Mouse (Mus musculus) neural tube, embryonic 11.5 days (tissue): Measurements from ENCODE around the gene Bricd5. TPM values are rescaled to one million over a fixed set of nuclear protein-coding genes. Genes with fewer than 3 reads are reported as not detected.

Experiments
- ATAC-seq: fragments of 200-750 bp; cut with Nextera tagmentation; 2 replicates; pipeline ENCODE4 v1.8.0; 2017; ENCODE audit warnings: moderate number of reproducible peaks, mild to moderate bottlenecking, moderate TSS enrichment, moderate library complexity; ENCODE audit not compliant: insufficient read depth, low FRiP score, low TSS enrichment
- DNase-seq: peaks from one replicate; pipeline ENCODE4 v3.0.0-alpha.2; 2015; ENCODE audit warnings: low spot score
- H3K27ac ChIP-seq: fragments of 300-500 bp; sonication (generic); 2 replicates; pipeline ENCODE4 v1.5.1; 2014; ENCODE audit warnings: low read depth, mild to moderate bottlenecking, low read length
- H3K27me3 ChIP-seq: fragments of 300-500 bp; sonication (generic); 2 replicates; pipeline ENCODE4 v1.6.1; 2014; ENCODE audit warnings: mild to moderate bottlenecking, low read length, mixed read lengths; ENCODE audit not compliant: control insufficient read depth, insufficient read depth
- H3K36me3 ChIP-seq: fragments of 300-500 bp; sonication (generic); 2 replicates; pipeline ENCODE4 v1.6.1; 2014; ENCODE audit warnings: mild to moderate bottlenecking, low read length, moderate library complexity, mixed read lengths; ENCODE audit not compliant: control insufficient read depth, insufficient read depth
- H3K4me1 ChIP-seq: fragments of 300-500 bp; sonication (generic); 2 replicates; pipeline ENCODE4 v1.6.1; 2014; ENCODE audit warnings: low read length, mixed read lengths; ENCODE audit not compliant: control insufficient read depth, insufficient read depth
- H3K4me2 ChIP-seq: fragments of 300-500 bp; sonication (generic); 2 replicates; pipeline ENCODE4 v1.6.1; 2014; ENCODE audit warnings: low read depth, mild to moderate bottlenecking, moderate library complexity
- H3K4me3 ChIP-seq: fragments of 300-500 bp; sonication (generic); 2 replicates; pipeline ENCODE4 v1.5.1; 2014; ENCODE audit warnings: low read depth, low read length
- H3K9ac ChIP-seq: fragments of 300-500 bp; sonication (generic); 2 replicates; pipeline ENCODE4 v1.6.1; 2014; ENCODE audit warnings: mild to moderate bottlenecking, low read length
- H3K9me3 ChIP-seq: fragments of 300-500 bp; sonication (generic); 2 replicates; pipeline ENCODE4 v1.6.1; 2016; ENCODE audit warnings: low read length; ENCODE audit not compliant: control insufficient read depth
- WGBS: fragments of 180-500 bp; shearing (Covaris S2); extraction: QIAGEN DNeasy Blood & Tissue Kit; methylation state at CpG from one replicate; pipeline ENCODE4 v1.1.7; 2014; 5-methylcytosine and 5-hydroxymethylcytosine counted together
- polyA plus RNA-seq: library from polyadenylated mRNA; unstranded; fragments of >200 nt; fragmentation: Nextera tagmentation; extraction: Ambion mirVana; gene quantifications from 2 replicates; pipeline ENCODE4 v1.2.1, GENCODE M21; 2014

Bricd5 gene
- polyA plus RNA-seq, 1 experiment from 2014 or later, result 0.33 TPM

GRCm38 (mm10) chr17:24504085-24504484 is 30.4 kb downstream of the Bricd5 start:
- WGBS, result 92% methylated on average over 10 of the region's 10 CpGs
- Histone ChIP-seq H3K9me3 (no peaks in the 10 kb centered on the region), H3K9ac (no peak overlapping the region), H3K27me3 (no peaks in the 10 kb centered on the region), H3K4me2 (no peak overlapping the region), H3K4me3 (no peak overlapping the region), H3K36me3 (peaks cover 6% of the 10 kb centered on the region), H3K4me1 (no peaks in the 10 kb centered on the region), H3K27ac (no peak overlapping the region)
- ATAC-seq (no peak), DNase-seq (no peak)

DNA sequence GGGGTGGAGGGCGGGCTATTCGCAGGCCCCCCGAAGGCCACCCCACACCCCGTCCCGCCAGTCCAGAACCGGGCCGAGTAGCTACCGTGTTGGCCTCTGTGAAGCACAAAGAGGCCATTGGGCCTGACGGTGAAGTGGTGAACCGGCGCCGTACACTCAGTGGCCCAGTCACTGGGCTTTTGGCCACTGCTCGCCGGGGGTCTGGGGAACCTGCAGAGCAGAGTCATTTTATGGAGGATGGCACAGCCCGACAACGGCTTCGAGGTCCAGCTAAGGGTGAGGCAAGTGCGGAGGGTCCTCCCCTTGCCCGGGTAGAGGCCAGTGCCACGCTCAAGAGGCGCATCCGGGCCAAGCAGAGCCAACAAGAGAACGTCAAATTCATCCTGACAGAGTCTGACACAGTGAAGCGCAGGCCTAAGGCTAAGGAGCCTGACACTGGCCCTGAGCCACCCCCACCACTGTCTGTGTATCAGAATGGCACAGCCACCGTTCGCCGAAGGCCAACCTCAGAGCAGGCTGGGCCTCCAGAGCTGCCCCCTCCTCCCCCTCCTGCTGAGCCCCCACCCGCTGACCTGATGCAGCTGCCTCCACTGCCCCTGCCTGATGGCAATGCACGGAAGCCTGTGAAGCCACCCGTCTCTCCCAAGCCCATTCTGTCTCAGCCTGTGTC is 31.7 kb downstream of the Bricd5 start:
- Histone ChIP-seq H3K9ac (no peak overlapping the region), H3K27ac (no peak overlapping the region), H3K27me3 (no peaks in the 10 kb centered on the region), H3K36me3 (peaks cover 14% of the 10 kb centered on the region), H3K9me3 (no peaks in the 10 kb centered on the region), H3K4me3 (no peak overlapping the region), H3K4me2 (no peak overlapping the region), H3K4me1 (no peaks in the 10 kb centered on the region)
- 91% methylated on average over 30 of the region's 30 CpGs for WGBS
- DNase-seq, result no peak
- no peak for ATAC-seq

DNA sequence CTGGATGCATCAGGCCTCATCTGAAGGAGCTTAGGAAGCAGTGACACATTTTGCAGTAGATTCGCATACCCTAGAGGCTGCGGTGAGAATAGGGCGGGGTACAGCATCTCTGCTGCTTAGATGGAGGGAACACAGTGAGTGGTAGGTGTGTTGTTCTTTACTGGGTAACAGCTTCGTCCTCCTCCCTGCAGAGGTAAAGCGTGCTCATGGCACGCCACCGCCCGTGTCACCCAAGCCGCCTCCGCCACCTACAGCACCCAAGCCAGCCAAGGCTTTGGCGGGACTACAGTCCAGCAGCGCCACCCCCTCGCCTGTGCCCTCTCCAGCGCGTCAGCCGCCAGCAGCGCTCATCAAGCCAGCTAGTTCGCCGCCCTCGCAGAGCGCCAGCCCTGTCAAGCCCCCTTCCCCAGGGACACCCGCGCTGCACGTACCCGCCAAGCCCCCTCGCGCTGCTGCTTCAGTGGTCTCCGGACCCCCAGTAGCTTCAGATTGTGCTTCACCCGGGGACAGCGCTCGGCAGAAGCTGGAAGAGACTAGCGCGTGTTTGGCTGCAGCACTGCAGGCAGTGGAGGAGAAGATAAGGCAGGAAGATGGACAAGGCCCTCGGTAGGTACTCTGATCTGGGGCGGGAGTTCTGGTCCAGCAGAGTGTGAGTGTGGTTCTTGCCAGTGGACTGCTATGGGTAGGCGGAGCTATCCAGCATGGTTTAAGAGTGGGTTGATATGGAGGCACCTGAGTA is 32.8 kb downstream of the Bricd5 start:
- H3K4me3 ChIP-seq, result no peak overlapping the region
- H3K4me2 ChIP-seq, result no peak overlapping the region
- DNase-seq (no peak), ATAC-seq (no peak)
- WGBS, result 28% methylated on average over 36 of the region's 36 CpGs
- H3K9me3 ChIP-seq, result no peaks in the 10 kb centered on the region
- no peaks in the 10 kb centered on the region for H3K4me1 ChIP-seq
- H3K9ac ChIP-seq, result 0 out of 2 replicates have a peak overlapping the region, but pooled peaks have one; percentile 19
- H3K36me3 ChIP-seq, result peaks cover 16% of the 10 kb centered on the region
- H3K27ac ChIP-seq, result no peak overlapping the region
- no peaks in the 10 kb centered on the region for H3K27me3 ChIP-seq

DNA sequence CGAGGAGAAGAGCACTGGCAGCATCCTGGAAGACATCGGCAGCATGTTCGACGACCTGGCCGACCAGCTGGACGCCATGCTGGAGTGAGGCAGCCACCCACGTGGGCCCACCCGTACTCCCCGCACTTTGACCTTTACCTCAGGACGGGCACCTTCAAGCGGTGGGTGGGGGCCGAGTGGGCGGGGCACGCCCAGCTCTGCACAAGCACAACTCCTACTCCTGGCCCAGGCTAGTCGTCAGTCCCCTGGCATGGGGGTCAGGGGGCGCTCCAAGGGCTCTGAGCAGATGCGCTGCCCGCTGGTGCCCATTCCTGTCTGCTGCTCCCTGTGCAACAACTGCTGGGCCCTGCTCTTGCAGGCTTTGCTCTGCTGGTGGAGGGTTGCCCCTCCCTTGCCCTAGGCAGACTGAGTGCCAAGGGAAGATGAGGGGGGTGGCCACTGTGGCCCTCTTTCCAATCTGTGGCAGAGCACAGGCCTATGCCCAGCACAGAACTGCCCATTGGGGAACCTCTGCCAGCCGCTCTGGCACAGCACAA is 33.5 kb downstream of the Bricd5 start:
- 47% methylated on average over 19 of the region's 19 CpGs for WGBS
- ATAC-seq (0 out of 2 replicates have a peak, but pooled peaks have one; percentile 17), DNase-seq (no peak)
- Histone ChIP-seq H3K4me1 (no peaks in the 10 kb centered on the region), H3K9me3 (no peaks in the 10 kb centered on the region), H3K27ac (no peak overlapping the region), H3K36me3 (peaks cover 16% of the 10 kb centered on the region), H3K9ac (no peak overlapping the region), H3K4me3 (no peak overlapping the region), H3K27me3 (no peaks in the 10 kb centered on the region), H3K4me2 (no peak overlapping the region)

GRCm38 (mm10) chr17:24507806-24508460 is 34.2 kb downstream of the Bricd5 start:
- Histone ChIP-seq H3K27me3 (no peaks in the 10 kb centered on the region), H3K9me3 (no peaks in the 10 kb centered on the region), H3K36me3 (peaks cover 16% of the 10 kb centered on the region), H3K4me2 (no peak overlapping the region), H3K4me3 (no peak overlapping the region), H3K4me1 (no peaks in the 10 kb centered on the region), H3K27ac (no peak overlapping the region), H3K9ac (no peak overlapping the region)
- DNase-seq, result no peak
- 85% methylated on average over 12 of the region's 12 CpGs for WGBS
- ATAC-seq, result no peak

DNA sequence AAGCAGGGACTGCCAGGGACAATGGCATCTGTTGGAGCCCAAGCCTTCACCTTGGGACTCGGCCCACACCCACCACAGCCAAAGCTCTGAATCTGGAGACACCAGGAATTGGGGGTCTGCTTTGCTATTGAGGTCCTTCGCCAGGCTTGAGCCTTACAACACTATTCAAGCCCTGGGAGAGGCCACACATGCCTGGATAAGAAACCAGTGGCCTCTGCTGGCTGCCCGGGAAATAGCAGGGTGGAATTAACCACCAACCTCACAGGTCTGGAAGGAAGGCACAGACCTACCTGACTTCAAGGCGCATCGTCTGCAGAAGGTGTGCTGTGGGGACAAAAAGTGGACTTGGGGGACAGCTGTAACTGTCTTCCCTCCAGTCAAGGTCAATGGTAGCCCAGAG is 39.9 kb downstream of the Bricd5 start:
- no peak overlapping the region for H3K4me2 ChIP-seq
- H3K9me3 ChIP-seq, result no peaks in the 10 kb centered on the region
- H3K27ac ChIP-seq, result no peak overlapping the region
- DNase-seq, result peak; percentile 63
- WGBS, result 61% methylated on average over 5 of the region's 5 CpGs
- ATAC-seq, result no peak
- H3K9ac ChIP-seq, result no peak overlapping the region
- peaks cover 23% of the 10 kb centered on the region for H3K36me3 ChIP-seq
- H3K27me3 ChIP-seq, result no peaks in the 10 kb centered on the region
- no peak overlapping the region for H3K4me3 ChIP-seq
- H3K4me1 ChIP-seq, result no peaks in the 10 kb centered on the region

DNA sequence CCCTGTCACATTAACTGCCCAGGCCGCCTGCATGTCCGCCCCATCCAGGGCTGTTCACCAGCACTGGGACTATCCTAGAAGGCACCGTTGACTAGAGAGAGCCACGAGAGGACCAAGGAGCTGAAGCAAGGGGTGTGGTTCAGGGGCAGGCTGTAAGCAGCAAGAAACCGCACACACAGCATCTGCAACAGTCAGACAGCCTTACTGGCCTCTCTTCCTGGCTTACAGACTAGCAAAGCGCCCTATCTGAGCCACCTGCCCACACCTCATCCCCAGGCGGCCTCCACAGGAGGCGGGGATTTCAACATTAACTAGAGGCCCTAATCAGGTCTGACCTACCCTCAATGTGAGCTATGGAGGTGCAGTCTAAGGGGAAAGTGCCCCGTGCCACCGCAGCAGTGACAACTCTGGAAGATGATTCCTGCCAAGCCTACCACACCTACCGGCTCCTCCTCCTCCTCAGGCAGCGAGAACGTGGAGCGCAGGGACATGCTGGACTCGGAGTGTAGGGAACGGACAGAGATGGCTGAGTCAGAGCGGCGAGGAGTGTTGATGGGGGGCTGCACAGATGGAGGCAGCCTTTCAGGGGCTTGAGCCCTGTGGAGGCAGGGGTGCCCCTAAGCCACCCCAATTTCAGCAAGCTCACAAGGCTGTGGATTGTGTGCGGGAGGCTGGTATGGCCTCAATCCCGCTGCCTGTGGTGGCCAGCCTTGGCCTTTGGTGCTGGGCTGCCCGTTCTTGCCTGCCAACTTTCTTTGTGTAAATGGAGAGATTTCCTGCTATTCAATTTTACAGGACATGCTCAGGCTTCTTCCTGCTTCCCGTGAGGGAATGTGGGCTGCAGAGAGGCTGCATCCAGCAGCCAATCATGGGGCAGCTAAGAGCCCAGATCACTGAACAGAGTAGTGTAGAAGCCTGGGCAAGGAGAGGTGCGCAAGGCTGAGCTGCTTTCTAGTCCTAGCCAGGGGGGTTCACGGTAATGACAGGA is 40.9 kb downstream of the Bricd5 start:
- DNase-seq (no peak), ATAC-seq (no peak)
- 88% methylated on average over 24 of the region's 24 CpGs for WGBS
- Histone ChIP-seq H3K36me3 (peaks cover 24% of the 10 kb centered on the region), H3K4me1 (no peaks in the 10 kb centered on the region), H3K4me2 (no peak overlapping the region), H3K9me3 (no peaks in the 10 kb centered on the region), H3K4me3 (no peak overlapping the region), H3K9ac (no peak overlapping the region), H3K27ac (no peak overlapping the region), H3K27me3 (no peaks in the 10 kb centered on the region)

GRCm38 (mm10) chr17:24520450-24520849 is 46.8 kb downstream of the Bricd5 start:
- ATAC-seq (no peak), DNase-seq (no peak)
- Histone ChIP-seq H3K9ac (no peak overlapping the region), H3K4me3 (no peak overlapping the region), H3K4me1 (no peaks in the 10 kb centered on the region), H3K27me3 (no peaks in the 10 kb centered on the region), H3K9me3 (no peaks in the 10 kb centered on the region), H3K36me3 (peaks cover 15% of the 10 kb centered on the region), H3K4me2 (no peak overlapping the region), H3K27ac (no peak overlapping the region)
- 87% methylated on average over 4 of the region's 4 CpGs for WGBS
